11 mouse cellular contexts compared by ENCODE assay signal in genomic region chr3:146027116-146027515, GRCm38 (mm10). TPM values are rescaled to one million over a fixed set of nuclear protein-coding genes. Genes with fewer than 3 reads are reported as not detected.
A peak's percentile ranks its signal among the peaks of the same experiment; 100 is the strongest.
DNase-seq lines count a peak whose midpoint lies in the region; ATAC-seq lines count a peak whose summit lies in the region.
"Had no signal": no experiment of that assay in that cellular context is flagged by ENCODE, and none has a peak within 500 bp of the region (broad histone marks: within the 10 kb centered on the region; RNA-seq: fewer than 3 reads in every experiment).

No protein-coding gene starts in this region.

- peaks cover 10% of the 10 kb centered on the region for H3K36me3 ChIP-seq in lung, embryonic 15.5 days
- no peaks in the 10 kb centered on the region for H3K36me3 ChIP-seq in hindbrain, embryonic 12.5 days
- H3K36me3 ChIP-seq in midbrain, embryonic 13.5 days = no peaks in the 10 kb centered on the region

- 0 out of 2 replicates have a peak, but pooled peaks cover 10% of the 10 kb centered on the region for H3K4me1 ChIP-seq in lung, embryonic 15.5 days
- peaks cover 8% of the 10 kb centered on the region; the same call in 1 of the 2 replicates for H3K4me1 ChIP-seq in hindbrain, embryonic 12.5 days
- H3K4me1 ChIP-seq in midbrain, embryonic 13.5 days (replicated peaks) = 0 out of 2 replicates have a peak, but pooled peaks cover 2% of the 10 kb centered on the region

- H3K27me3 ChIP-seq in lung, embryonic 15.5 days = no peaks in the 10 kb centered on the region
- H3K27me3 ChIP-seq in hindbrain, embryonic 12.5 days = no peaks in the 10 kb centered on the region
- no peaks in the 10 kb centered on the region for H3K27me3 ChIP-seq in midbrain, embryonic 13.5 days
- H3K27me3 ChIP-seq: limb, embryonic 15.5 days had no signal

- no peak overlapping the region for H3K9ac ChIP-seq in lung, embryonic 15.5 days
- H3K9ac ChIP-seq in hindbrain, embryonic 12.5 days = no peak overlapping the region
- H3K9ac ChIP-seq in midbrain, embryonic 13.5 days (replicated peaks) = no peak overlapping the region
- H3K9ac ChIP-seq: limb, embryonic 15.5 days had no signal

- H3K4me2 ChIP-seq in lung, embryonic 15.5 days = no peak overlapping the region
- H3K4me2 ChIP-seq in hindbrain, embryonic 12.5 days (replicated peaks) = no peak overlapping the region
- H3K4me2 ChIP-seq in midbrain, embryonic 13.5 days (replicated peaks) = no peak overlapping the region
- H3K4me2 ChIP-seq: limb, embryonic 15.5 days had no signal

- peak overlapping the region; percentile 64 for H3K27ac ChIP-seq in lung, embryonic 15.5 days
- H3K27ac ChIP-seq in hindbrain, embryonic 12.5 days = no peak overlapping the region
- no peak overlapping the region for H3K27ac ChIP-seq in midbrain, embryonic 13.5 days
- H3K27ac ChIP-seq: layer of hippocampus, adult 2 months; limb, embryonic 15.5 days had no signal

- ATAC-seq in lung, embryonic 15.5 days (ENCODE audit: borderline replicate concordance, extremely low read depth, low FRiP score, low TSS enrichment) = peak; percentile 56; the same call in 1 of the 2 replicates
- no peak for ATAC-seq in hindbrain, embryonic 12.5 days (ENCODE audit: low FRiP score)
- no peak for ATAC-seq in midbrain, embryonic 13.5 days

- H3K9me3 ChIP-seq in lung, embryonic 15.5 days = no peaks in the 10 kb centered on the region
- H3K9me3 ChIP-seq in hindbrain, embryonic 12.5 days (replicated peaks) = no peaks in the 10 kb centered on the region
- no peaks in the 10 kb centered on the region for H3K9me3 ChIP-seq in midbrain, embryonic 13.5 days
- H3K9me3 ChIP-seq: limb, embryonic 15.5 days had no signal

- H3K4me3 ChIP-seq in lung, embryonic 15.5 days = no peak overlapping the region
- no peak overlapping the region for H3K4me3 ChIP-seq in hindbrain, embryonic 12.5 days
- no peak overlapping the region for H3K4me3 ChIP-seq in midbrain, embryonic 13.5 days (replicated peaks)
- H3K4me3 ChIP-seq: layer of hippocampus, adult 2 months; limb, embryonic 15.5 days had no signal

- peak; percentile 36 for DNase-seq in embryo, embryonic 10.5 days (ENCODE audit: low spot score)
- DNase-seq in embryo, embryonic 11 days = no peak
- DNase-seq in testis, postnatal 14 days (ENCODE audit: low spot score) = peak; percentile 16
- no peak for DNase-seq in testis, postnatal 10 days (ENCODE audit: low spot score)
- no peak for DNase-seq in cerebellum, postnatal 25 days
- DNase-seq: cerebellum, adult 9-10 months had no signal

- WGBS in lung, embryonic 15.5 days = 23% methylated on average over 6 of the region's 6 CpGs
- 51% methylated on average over 6 of the region's 6 CpGs for WGBS in hindbrain, embryonic 12.5 days
- 46% methylated on average over 6 of the region's 6 CpGs for WGBS in midbrain, embryonic 13.5 days

RNA-seq across cellular contexts. Expression of gene Syde2, which starts 39.4 kb away (rescaled TPM):
- polyA plus RNA-seq in lung, embryonic 15.5 days (2015; fragmentation: Nextera tagmentation; extraction: Ambion mirVana) = 1.8 and 2.3 TPM in 2 replicates
- polyA plus RNA-seq in hindbrain, embryonic 12.5 days (2016; fragmentation: Nextera tagmentation; extraction: Ambion mirVana) = 1.4 and 2.0 TPM in 2 replicates
- polyA plus RNA-seq in midbrain, embryonic 13.5 days (2015; fragmentation: Nextera tagmentation; extraction: Ambion mirVana) = 0.39 and 0.52 TPM in 2 replicates

Comparison
In these comparisons a context has a peak if more than half of its experiments do, and no peak if none do; other contexts are left out.
1. DNase-seq: peak in embryo, embryonic 10.5 days (single experiment) and testis, postnatal 14 days (single experiment); none in embryo, embryonic 11 days (single experiment), testis, postnatal 10 days (single experiment) and cerebellum, postnatal 25 days (0 of 2).